Mouse (Mus musculus) lung, postnatal 14 days (tissue): ENCODE measurements around the gene Hdac4.
A peak's percentile ranks its signal among the peaks of the same experiment; 100 is the strongest.

Experiments used
- DNase-seq: peaks from one replicate; pipeline ENCODE4 v3.0.0; 2021

The Hdac4 gene

GRCm38 (mm10) chr1:92129751-92130150, 65.7 kb downstream of the Hdac4 start:
- DNase-seq: no peak

- DNase-seq: no peak
These were observed 67.7 kb downstream of the Hdac4 start for GRCm38 (mm10) chr1:92127785-92128184.

GRCm38 (mm10) chr1:92127366-92127765, 68.1 kb downstream of the Hdac4 start:
- no peak for DNase-seq

GRCm38 (mm10) chr1:92124497-92125201, 70.8 kb downstream of the Hdac4 start:
- DNase-seq: peak; percentile 25

GRCm38 (mm10) chr1:92119303-92119702, 76.2 kb downstream of the Hdac4 start:
- no peak for DNase-seq

- DNase-seq: no peak
These were observed 77.9 kb downstream of the Hdac4 start for GRCm38 (mm10) chr1:92117597-92117996.

GRCm38 (mm10) chr1:92116169-92116568, 79.3 kb downstream of the Hdac4 start:
- DNase-seq: no peak

GRCm38 (mm10) chr1:92114091-92114490, 81.4 kb downstream of the Hdac4 start:
- DNase-seq: no peak

GRCm38 (mm10) chr1:92113243-92114009, 82.1 kb downstream of the Hdac4 start:
- peak; percentile 23 for DNase-seq

- no peak for DNase-seq
These were observed 82.9 kb downstream of the Hdac4 start for GRCm38 (mm10) chr1:92112591-92112990.

GRCm38 (mm10) chr1:92111551-92111950, 83.9 kb downstream of the Hdac4 start:
- DNase-seq: no peak

- no peak for DNase-seq
These were observed 84.5 kb downstream of the Hdac4 start for GRCm38 (mm10) chr1:92111026-92111425.

- DNase-seq: no peak
These were observed 86.3 kb downstream of the Hdac4 start for GRCm38 (mm10) chr1:92109221-92109620.

GRCm38 (mm10) chr1:92108556-92108955, 86.9 kb downstream of the Hdac4 start:
- DNase-seq: no peak

- no peak for DNase-seq
These were observed 87.5 kb downstream of the Hdac4 start for GRCm38 (mm10) chr1:92107996-92108395.

- DNase-seq: no peak
These were observed 88.0 kb downstream of the Hdac4 start for GRCm38 (mm10) chr1:92107521-92107920.

GRCm38 (mm10) chr1:92106486-92107160, 88.9 kb downstream of the Hdac4 start:
- DNase-seq: no peak

GRCm38 (mm10) chr1:92104718-92105117, 90.8 kb downstream of the Hdac4 start:
- DNase-seq: no peak

- DNase-seq: no peak
These were observed 91.5 kb downstream of the Hdac4 start for GRCm38 (mm10) chr1:92103971-92104370.

- no peak for DNase-seq
These were observed 92.1 kb downstream of the Hdac4 start for GRCm38 (mm10) chr1:92103377-92103776.

GRCm38 (mm10) chr1:92102825-92103224, 92.7 kb downstream of the Hdac4 start:
- no peak for DNase-seq

GRCm38 (mm10) chr1:92100371-92100891, 95.1 kb downstream of the Hdac4 start:
- peak; percentile 39 for DNase-seq

GRCm38 (mm10) chr1:92099964-92100363, 95.5 kb downstream of the Hdac4 start:
- no peak for DNase-seq

- DNase-seq: peak; percentile 42
These were observed 96.0 kb downstream of the Hdac4 start for GRCm38 (mm10) chr1:92099502-92099901.
